Comparison of ENCODE assay signal across 14 mouse cellular contexts in the genomic region with DNA sequence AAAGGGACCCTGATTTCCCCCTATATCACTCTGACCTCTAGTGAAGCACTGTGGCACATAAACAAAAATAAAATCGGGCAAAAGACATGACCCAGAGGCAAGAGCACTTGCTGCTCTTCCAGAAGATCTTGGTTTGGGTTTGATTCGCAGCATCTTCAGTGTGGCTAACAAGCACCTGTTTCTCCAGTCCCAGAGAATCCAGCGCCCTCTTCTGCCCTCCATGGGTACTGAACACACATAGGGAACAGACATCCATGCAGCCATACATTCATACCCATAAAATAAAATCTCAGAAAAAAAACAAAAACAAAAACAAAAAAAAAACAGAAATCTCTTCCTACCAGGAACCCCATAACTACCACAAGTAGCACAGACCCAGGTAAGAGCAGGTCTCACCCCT. TPM values are rescaled to one million over a fixed set of nuclear protein-coding genes. Genes with fewer than 3 reads are reported as not detected.
DNase-seq lines count a peak whose midpoint lies in the region; ATAC-seq and TF ChIP-seq lines count a peak whose summit lies in the region.
"Had no signal": no experiment of that assay in that cellular context is flagged by ENCODE, and none has a peak within 500 bp of the region (broad histone marks: within the 10 kb centered on the region; RNA-seq: fewer than 3 reads in every experiment).

No protein-coding gene starts in this region.

- 41% methylated on average over 3 of the region's 3 CpGs for WGBS in kidney, embryonic 16.5 days
- WGBS in limb, embryonic 10.5 days, result 49% methylated on average over 3 of the region's 3 CpGs
- WGBS in hindbrain, embryonic 16.5 days, result 38% methylated on average over 3 of the region's 3 CpGs

- no peak overlapping the region for H3K9ac ChIP-seq in kidney, embryonic 16.5 days (replicated peaks; ENCODE audit: low read length)
- H3K9ac ChIP-seq in hindbrain, embryonic 16.5 days (ENCODE audit: low read depth, low read length), result no peak overlapping the region
- H3K9ac ChIP-seq: hindbrain, embryonic 15.5 days had no signal

- H3K27me3 ChIP-seq in kidney, embryonic 16.5 days (ENCODE audit: insufficient read depth, low read length), result no peaks in the 10 kb centered on the region; the same call in 1 of the 2 replicates
- H3K27me3 ChIP-seq in E14TG2a.4 (ENCODE audit: insufficient read depth, low read length), result 0 out of 2 replicates have a peak, but pooled peaks cover 4% of the 10 kb centered on the region
- peaks cover 13% of the 10 kb centered on the region; the same call in 1 of the 2 replicates for H3K27me3 ChIP-seq in limb, embryonic 10.5 days (ENCODE audit: low read depth, poor library complexity, severe bottlenecking)
- H3K27me3 ChIP-seq in hindbrain, embryonic 16.5 days (replicated peaks; ENCODE audit: control insufficient read depth, insufficient read depth, low read length), result no peaks in the 10 kb centered on the region

- H3K4me1 ChIP-seq in kidney, embryonic 16.5 days (ENCODE audit: insufficient read depth, low read length), result peaks cover 26% of the 10 kb centered on the region; the same call in 1 of the 2 replicates
- H3K4me1 ChIP-seq in E14TG2a.4 (replicated peaks; ENCODE audit: low read depth, low read length), result peaks cover 71% of the 10 kb centered on the region
- peaks cover 55% of the 10 kb centered on the region for H3K4me1 ChIP-seq in limb, embryonic 10.5 days
- no peaks in the 10 kb centered on the region; the same call in 1 of the 2 replicates for H3K4me1 ChIP-seq in hindbrain, embryonic 16.5 days (ENCODE audit: control insufficient read depth, insufficient read depth, low read depth, low read length)

- no peaks in the 10 kb centered on the region for H3K9me3 ChIP-seq in kidney, embryonic 16.5 days (ENCODE audit: low read length)
- H3K9me3 ChIP-seq in E14TG2a.4 (ENCODE audit: low read length), result no peaks in the 10 kb centered on the region
- H3K9me3 ChIP-seq in limb, embryonic 10.5 days (replicated peaks), result no peaks in the 10 kb centered on the region
- H3K9me3 ChIP-seq in hindbrain, embryonic 16.5 days (ENCODE audit: control insufficient read depth, low read length), result no peaks in the 10 kb centered on the region
- H3K9me3 ChIP-seq: heart, embryonic 10.5 days; hindbrain, embryonic 15.5 days had no signal

- no peaks in the 10 kb centered on the region for H3K36me3 ChIP-seq in kidney, embryonic 16.5 days (ENCODE audit: insufficient read depth, low read length)
- peaks cover 8% of the 10 kb centered on the region for H3K36me3 ChIP-seq in E14TG2a.4 (ENCODE audit: insufficient read depth, low read length)
- no peaks in the 10 kb centered on the region for H3K36me3 ChIP-seq in limb, embryonic 10.5 days
- no peaks in the 10 kb centered on the region for H3K36me3 ChIP-seq in hindbrain, embryonic 16.5 days (ENCODE audit: control insufficient read depth, insufficient read depth, low read length)
- H3K36me3 ChIP-seq: heart, embryonic 10.5 days; hindbrain, embryonic 15.5 days had no signal

- peak; percentile 61 for TF ChIP-seq CTCF in E14TG2a.4 (conservative IDR thresholded peaks at IDR 0.05; ENCODE audit: low read length)

- DNase-seq in CD4-positive, CD25-positive, alpha-beta regulatory T cell, adult 2 months (ENCODE audit: low read depth, low spot score), result peak; percentile 49
- peak; percentile 23 for DNase-seq in kidney, postnatal 10 days
- no peak for DNase-seq in limb, embryonic 10.5 days (ENCODE audit: low spot score)
- DNase-seq in spleen, postnatal 36 days (ENCODE audit: low spot score in 2 of 2), result no peak
- DNase-seq: cerebellum, postnatal 25 days had no signal

- H3K27ac ChIP-seq in kidney, embryonic 16.5 days (ENCODE audit: low read length), result no peak overlapping the region
- 0 out of 2 replicates have a peak overlapping the region, but pooled peaks have one; percentile 84 for H3K27ac ChIP-seq in limb, embryonic 10.5 days
- H3K27ac ChIP-seq in hindbrain, embryonic 16.5 days (ENCODE audit: low read depth, low read length), result no peak overlapping the region
- H3K27ac ChIP-seq: heart, embryonic 10.5 days; hindbrain, embryonic 15.5 days had no signal

- no peak overlapping the region for H3K4me3 ChIP-seq in kidney, embryonic 16.5 days (ENCODE audit: low read length)
- peak overlapping the region; percentile 62 for H3K4me3 ChIP-seq in E14TG2a.4 (replicated peaks; ENCODE audit: low read length)
- H3K4me3 ChIP-seq in limb, embryonic 10.5 days, result no peak overlapping the region
- no peak overlapping the region for H3K4me3 ChIP-seq in hindbrain, embryonic 16.5 days (ENCODE audit: low read length)
- H3K4me3 ChIP-seq: heart, embryonic 10.5 days; hindbrain, embryonic 15.5 days had no signal

- ATAC-seq in CD4-positive, CD25-positive, alpha-beta regulatory T cell, adult 4 months, result no peak
- ATAC-seq in kidney, embryonic 16.5 days (ENCODE audit: low FRiP score, low TSS enrichment), result no peak
- ATAC-seq in hindbrain, embryonic 16.5 days, result no peak

- H3K4me2 ChIP-seq in kidney, embryonic 16.5 days (replicated peaks; ENCODE audit: low read depth, low read length), result no peak overlapping the region
- H3K4me2 ChIP-seq in hindbrain, embryonic 16.5 days (ENCODE audit: low read length), result no peak overlapping the region
- H3K4me2 ChIP-seq: hindbrain, embryonic 15.5 days had no signal

RNA-seq across cellular contexts. Expression of gene Pgghg, which starts 2.8 kb away (rescaled TPM):
- 10 to 100 TPM; 15.1 to 30.9 TPM for polyA plus RNA-seq in CD4-positive, CD25-positive, alpha-beta regulatory T cell, adult 4 months (2017; shearing (Covaris generic))
- 25.3 and 26.6 TPM in 2 replicates for polyA plus RNA-seq in kidney, embryonic 16.5 days (2015; fragmentation: Nextera tagmentation; extraction: Ambion mirVana)
- polyA plus RNA-seq in limb, embryonic 10.5 days (2016; fragmentation: Nextera tagmentation; extraction: Ambion mirVana), result 11.4 and 15.4 TPM in 2 replicates
- polyA plus RNA-seq in hindbrain, embryonic 16.5 days (2015; fragmentation: Nextera tagmentation; extraction: Ambion mirVana), result 8.3 and 10.4 TPM in 2 replicates

RNA-seq across cellular contexts. Expression of gene Ifitm5, which starts 11.7 kb away (rescaled TPM):
- not detected for polyA plus RNA-seq in CD4-positive, CD25-positive, alpha-beta regulatory T cell, adult 4 months (2017; shearing (Covaris generic))
- polyA plus RNA-seq in kidney, embryonic 16.5 days (2015; fragmentation: Nextera tagmentation; extraction: Ambion mirVana), result 4.2 and 5.8 TPM in 2 replicates
- 4.2 and 5.9 TPM in 2 replicates for polyA plus RNA-seq in limb, embryonic 10.5 days (2016; fragmentation: Nextera tagmentation; extraction: Ambion mirVana)
- polyA plus RNA-seq in hindbrain, embryonic 16.5 days (2015; fragmentation: Nextera tagmentation; extraction: Ambion mirVana), result 0.49 and 1.7 TPM in 2 replicates
- polyA plus RNA-seq: frontal cortex, adult 2 months had no signal

RNA-seq across cellular contexts. Expression of gene Gm45717, which starts 17.3 kb away (rescaled TPM):
- under 1 TPM in 1 of 2 experiments, not detected in 1; 0.82 TPM for polyA plus RNA-seq in CD4-positive, CD25-positive, alpha-beta regulatory T cell, adult 4 months (2017; shearing (Covaris generic))
- polyA plus RNA-seq in kidney, embryonic 16.5 days (2015; fragmentation: Nextera tagmentation; extraction: Ambion mirVana), result 0.76 TPM in 1 of 2 replicates, not detected in the other
- polyA plus RNA-seq in limb, embryonic 10.5 days (2016; fragmentation: Nextera tagmentation; extraction: Ambion mirVana), result not detected in 2 replicates
- not detected in 2 replicates for polyA plus RNA-seq in hindbrain, embryonic 16.5 days (2015; fragmentation: Nextera tagmentation; extraction: Ambion mirVana)
- polyA plus RNA-seq: frontal cortex, adult 2 months; heart, embryonic 10.5 days; hindbrain, embryonic 15.5 days; liver, embryonic 16.5 days; urinary bladder, adult 2 months had no signal

RNA-seq across cellular contexts. Expression of gene Ifitm2, which starts 17.4 kb away (rescaled TPM):
- 10 to 100 TPM; 39.6 to 46.5 TPM for polyA plus RNA-seq in CD4-positive, CD25-positive, alpha-beta regulatory T cell, adult 4 months (2017; shearing (Covaris generic))
- 991 and 995 TPM in 2 replicates for polyA plus RNA-seq in kidney, embryonic 16.5 days (2015; fragmentation: Nextera tagmentation; extraction: Ambion mirVana)
- 904 and 922 TPM in 2 replicates for polyA plus RNA-seq in limb, embryonic 10.5 days (2016; fragmentation: Nextera tagmentation; extraction: Ambion mirVana)
- 182 and 202 TPM in 2 replicates for polyA plus RNA-seq in hindbrain, embryonic 16.5 days (2015; fragmentation: Nextera tagmentation; extraction: Ambion mirVana)

RNA-seq across cellular contexts. Expression of gene Nlrp6, which starts 17.7 kb away (rescaled TPM):
- polyA plus RNA-seq in CD4-positive, CD25-positive, alpha-beta regulatory T cell, adult 4 months (2017; shearing (Covaris generic)), result not detected
- polyA plus RNA-seq in kidney, embryonic 16.5 days (2015; fragmentation: Nextera tagmentation; extraction: Ambion mirVana), result 1.9 and 2.2 TPM in 2 replicates
- polyA plus RNA-seq in limb, embryonic 10.5 days (2016; fragmentation: Nextera tagmentation; extraction: Ambion mirVana), result 0.06 and 0.26 TPM in 2 replicates
- 0.65 and 0.75 TPM in 2 replicates for polyA plus RNA-seq in hindbrain, embryonic 16.5 days (2015; fragmentation: Nextera tagmentation; extraction: Ambion mirVana)
- polyA plus RNA-seq: urinary bladder, adult 2 months had no signal

Comparison
In these comparisons a context has a peak if more than half of its experiments do, and no peak if none do; other contexts are left out.
1. DNase-seq: peak in CD4-positive, CD25-positive, alpha-beta regulatory T cell, adult 2 months (single experiment) and kidney, postnatal 10 days (single experiment); none in limb, embryonic 10.5 days (single experiment) and spleen, postnatal 36 days (0 of 2).